In genomic region chr2:154764828-154765497, GRCm38 (mm10) we compare ENCODE assay signal across 9 mouse cellular contexts. TPM values are rescaled to one million over a fixed set of nuclear protein-coding genes. Genes with fewer than 3 reads are reported as not detected.
DNase-seq lines count a peak whose midpoint lies in the region; TF ChIP-seq lines count a peak whose summit lies in the region.
"Had no signal": no experiment of that assay in that cellular context is flagged by ENCODE, and none has a peak within 500 bp of the region (broad histone marks: within the 10 kb centered on the region; RNA-seq: fewer than 3 reads in every experiment).

No protein-coding gene starts in this region.

- TF ChIP-seq CTCF in layer of hippocampus, adult 2 months (conservative IDR thresholded peaks at IDR 0.05) = peak; percentile 24; the same call in 1 of the 2 replicates

- no peak overlapping the region for H3K4me3 ChIP-seq in layer of hippocampus, adult 2 months
- H3K4me3 ChIP-seq: forebrain, embryonic 15.5 days; limb, embryonic 10.5 days had no signal

- DNase-seq in layer of hippocampus, adult 2 months (ENCODE audit: low spot score in 2 of 2) = no peak
- no peak for DNase-seq in layer of hippocampus, adult 8-10 months (ENCODE audit: low spot score in 2 of 2)
- DNase-seq in c-Kit-negative CD71-positive TER-119-positive erythroid progenitor cells, embryonic 14.5 days (ENCODE audit: low read depth, low spot score) = peak; percentile 75
- DNase-seq in induced T-regulatory cell, adult 2 months (ENCODE audit: low read depth) = peak; percentile 19
- DNase-seq in skeletal muscle tissue, adult 2 months (ENCODE audit: low read depth, low spot score) = peak; percentile 9
- DNase-seq in thymus, adult 18-20 months = no peak
- DNase-seq in cerebellum, adult 11-12 months = no peak

- no peak overlapping the region for H3K27ac ChIP-seq in layer of hippocampus, adult 2 months
- H3K27ac ChIP-seq: forebrain, embryonic 15.5 days; limb, embryonic 10.5 days had no signal

RNA-seq across cellular contexts. Expression of gene Gm14214, which starts 4.9 kb away (rescaled TPM):
- not detected for total RNA-seq in layer of hippocampus, adult 2 months (2021)
- total RNA-seq in layer of hippocampus, adult 8-10 months (2022) = not detected

RNA-seq across cellular contexts. Expression of gene Raly, which starts 25.9 kb away (rescaled TPM):
- total RNA-seq in layer of hippocampus, adult 2 months (2021) = 10 to 100 TPM; 62.0 to 68.6 TPM
- total RNA-seq in layer of hippocampus, adult 8-10 months (2022) = 10 to 100 TPM; 63.5 to 70.0 (median 64.6) TPM

RNA-seq across cellular contexts. Expression of gene a, which starts 26.2 kb away (rescaled TPM):
- not detected for total RNA-seq in layer of hippocampus, adult 2 months (2021)
- total RNA-seq in layer of hippocampus, adult 8-10 months (2022) = not detected

Comparison
In these comparisons a context has a peak if more than half of its experiments do, and no peak if none do; other contexts are left out.
1. DNase-seq: peak in c-Kit-negative CD71-positive TER-119-positive erythroid progenitor cells, embryonic 14.5 days (single experiment), induced T-regulatory cell, adult 2 months (single experiment) and skeletal muscle tissue, adult 2 months (single experiment); none in layer of hippocampus, adult 2 months (0 of 2), layer of hippocampus, adult 8-10 months (0 of 2), thymus, adult 18-20 months (0 of 2) and cerebellum, adult 11-12 months (single experiment).